Mouse (Mus musculus) small intestine, adult 2 months (tissue): ENCODE measurements at regions not wholly inside any gene's neighbourhood (a gene's known extent, or its start where the extent isn't known, plus 50 kb on each side); places are given as distances from the start of the nearest gene placed in this dataset.

Experiments used
- H3K27ac ChIP-seq: fragments of 200-500 bp; 2 replicates; pipeline ENCODE4 v1.5.1; 2012; ENCODE audit warnings: low read depth, low read length, control low read depth, inconsistent platforms; ENCODE audit not compliant: insufficient read depth
- H3K27me3 ChIP-seq: fragments of 200-500 bp; 2 replicates; pipeline ENCODE4 v1.6.1; 2012; ENCODE audit warnings: mild to moderate bottlenecking, moderate library complexity, low read length, inconsistent platforms; ENCODE audit not compliant: control insufficient read depth, insufficient read depth
- H3K36me3 ChIP-seq: fragments of 200-500 bp; 2 replicates; pipeline ENCODE4 v1.6.1; 2012; ENCODE audit warnings: mild to moderate bottlenecking, low read length, control low read depth, inconsistent platforms; ENCODE audit not compliant: control insufficient read depth, insufficient read depth
- H3K4me1 ChIP-seq: fragments of 200-500 bp; 2 replicates; pipeline ENCODE4 v1.6.1; 2012; ENCODE audit warnings: low read length, inconsistent platforms, mixed read lengths; ENCODE audit not compliant: control insufficient read depth, insufficient read depth, insufficient read length
- H3K4me3 ChIP-seq: fragments of 200-500 bp; 2 replicates; pipeline ENCODE4 v1.5.1; 2012; ENCODE audit warnings: low read depth, mild to moderate bottlenecking, control low read depth, inconsistent platforms, low read length, moderate library complexity
- CTCF ChIP-seq: fragments of 200-500 bp; IDR thresholded peaks from 2 replicates; pipeline ENCODE4 v1.5.1; 2012; ENCODE audit warnings: low read depth, mild to moderate bottlenecking, control low read depth, inconsistent platforms, low read length, moderate library complexity, mixed read lengths; ENCODE audit not compliant: insufficient replicate concordance, insufficient read length; ENCODE audit errors: extremely low read depth
- POLR2A ChIP-seq: fragments of 200-500 bp; IDR thresholded peaks from 2 replicates; pipeline ENCODE4 v1.6.1; 2012; ENCODE audit warnings: low read depth, mild to moderate bottlenecking, control low read depth, inconsistent platforms, low read length, moderate library complexity
- WGBS: fragments of 180-500 bp; shearing (Covaris S2); methylation state at CpG from one replicate; pipeline ENCODE4 v1.1.7; 2018; 5-methylcytosine and 5-hydroxymethylcytosine counted together

DNA sequence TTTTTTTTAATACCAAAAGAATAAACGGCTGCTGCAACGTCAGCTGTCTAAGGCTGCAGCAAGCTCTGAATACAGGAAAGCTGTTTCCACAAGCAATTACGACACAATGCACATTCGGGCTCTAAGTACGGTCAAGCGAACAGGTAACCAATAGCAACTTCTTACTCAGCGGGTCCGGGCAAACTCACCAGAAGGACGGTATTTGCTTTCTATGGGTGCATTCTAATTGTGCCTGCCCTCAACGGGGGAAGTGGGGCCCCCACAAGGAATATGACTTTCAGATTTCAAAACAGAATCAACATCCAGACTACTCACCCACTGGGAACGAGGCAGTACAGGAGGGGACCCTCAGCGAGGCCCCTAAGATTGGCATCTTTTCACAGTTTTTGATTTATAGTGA lies 280.1 kb upstream of the Sash1 start:
- no peak for TF ChIP-seq CTCF
- TF ChIP-seq POLR2A = no peak
- H3K36me3 ChIP-seq = no peaks in the 10 kb centered on the region
- WGBS = 45% methylated on average over 12 of the region's 12 CpGs
- no peaks in the 10 kb centered on the region for H3K4me1 ChIP-seq
- no peak overlapping the region for H3K27ac ChIP-seq
- H3K4me3 ChIP-seq = no peak overlapping the region
- H3K27me3 ChIP-seq = no peaks in the 10 kb centered on the region

GRCm38 (mm10) chr10:9165598-9165997 lies 279.7 kb upstream of the Sash1 start:
- no peaks in the 10 kb centered on the region for H3K36me3 ChIP-seq
- H3K4me3 ChIP-seq = no peak overlapping the region
- H3K4me1 ChIP-seq = no peaks in the 10 kb centered on the region
- H3K27me3 ChIP-seq = no peaks in the 10 kb centered on the region
- 54% methylated on average over 12 of the region's 12 CpGs for WGBS
- H3K27ac ChIP-seq = no peak overlapping the region
- TF ChIP-seq POLR2A (no peak), CTCF (no peak)

GRCm38 (mm10) chr10:9164333-9164732 lies 278.5 kb upstream of the Sash1 start:
- Histone ChIP-seq H3K4me3 (no peak overlapping the region), H3K27ac (no peak overlapping the region), H3K4me1 (no peaks in the 10 kb centered on the region), H3K36me3 (no peaks in the 10 kb centered on the region), H3K27me3 (no peaks in the 10 kb centered on the region)
- no peak for TF ChIP-seq CTCF
- TF ChIP-seq POLR2A = no peak
- 85% methylated on average over 7 of the region's 7 CpGs for WGBS

DNA sequence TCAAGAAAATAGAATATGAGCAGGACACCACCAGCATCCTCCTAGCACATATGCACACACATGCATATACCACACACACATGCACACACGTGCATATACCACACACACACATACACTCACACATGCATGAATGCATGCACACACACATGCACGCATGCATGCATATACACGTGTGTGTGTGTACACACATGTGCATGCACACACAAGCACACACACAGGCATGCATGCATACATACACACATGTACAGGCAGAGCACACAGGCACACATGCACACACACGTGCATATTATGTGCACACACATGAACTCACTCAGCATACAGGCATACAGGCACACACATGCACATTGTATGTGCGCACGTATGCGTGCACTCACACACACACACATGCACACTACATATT lies 275.7 kb upstream of the Sash1 start:
- no peak for TF ChIP-seq CTCF
- no peak for TF ChIP-seq POLR2A
- H3K36me3 ChIP-seq = no peaks in the 10 kb centered on the region
- H3K27me3 ChIP-seq = no peaks in the 10 kb centered on the region
- no peak overlapping the region for H3K27ac ChIP-seq
- H3K4me3 ChIP-seq = no peak overlapping the region
- no peaks in the 10 kb centered on the region for H3K4me1 ChIP-seq
- 96% methylated on average over 7 of the region's 7 CpGs for WGBS

DNA sequence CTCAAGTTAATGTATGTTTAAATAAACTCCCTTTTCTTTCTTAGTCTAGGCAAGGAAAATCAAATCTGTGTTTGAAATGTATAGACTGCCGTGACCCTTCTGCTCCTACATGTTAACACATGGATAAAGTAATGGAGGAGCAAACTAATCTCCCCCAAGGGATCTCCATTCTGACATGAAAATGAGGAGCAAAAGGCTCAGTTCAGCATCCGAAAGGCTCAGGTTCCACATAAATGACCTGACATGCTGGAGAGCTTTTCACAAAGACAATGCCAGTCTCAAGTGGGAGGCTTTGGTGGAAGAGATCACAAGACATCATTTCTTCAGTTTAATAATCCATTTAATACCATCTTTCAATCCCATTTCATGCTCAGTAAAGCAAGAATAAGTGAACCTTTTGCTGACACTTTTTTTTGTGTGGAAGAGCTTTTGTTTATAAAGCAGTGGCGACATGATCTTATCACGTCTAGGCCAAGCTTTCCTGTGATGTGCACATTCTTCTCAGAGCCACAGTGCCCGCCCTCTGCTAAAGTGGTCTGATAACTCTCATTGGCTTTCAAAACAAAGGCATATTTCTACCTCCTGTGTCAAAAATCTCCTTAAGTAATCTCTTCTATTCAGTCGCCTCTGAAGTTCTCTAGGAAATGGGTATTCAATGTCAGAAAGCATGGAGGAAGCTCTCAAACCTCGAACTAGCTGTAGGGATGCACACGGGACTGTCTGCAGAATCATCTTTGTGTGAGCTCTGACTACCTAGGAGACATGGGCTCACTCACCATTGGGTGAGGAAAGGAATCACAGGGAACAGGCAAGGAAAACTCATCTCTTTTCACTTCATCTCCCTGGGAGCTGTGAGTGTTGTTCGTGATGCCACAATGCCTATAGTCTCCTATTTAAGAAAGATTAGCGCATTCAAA lies 271.7 kb upstream of the Sash1 start:
- Histone ChIP-seq H3K4me3 (no peak overlapping the region), H3K27ac (no peak overlapping the region), H3K36me3 (no peaks in the 10 kb centered on the region), H3K4me1 (no peaks in the 10 kb centered on the region), H3K27me3 (no peaks in the 10 kb centered on the region)
- TF ChIP-seq CTCF (no peak), POLR2A (no peak)
- WGBS = 76% methylated on average over 10 of the region's 10 CpGs

DNA sequence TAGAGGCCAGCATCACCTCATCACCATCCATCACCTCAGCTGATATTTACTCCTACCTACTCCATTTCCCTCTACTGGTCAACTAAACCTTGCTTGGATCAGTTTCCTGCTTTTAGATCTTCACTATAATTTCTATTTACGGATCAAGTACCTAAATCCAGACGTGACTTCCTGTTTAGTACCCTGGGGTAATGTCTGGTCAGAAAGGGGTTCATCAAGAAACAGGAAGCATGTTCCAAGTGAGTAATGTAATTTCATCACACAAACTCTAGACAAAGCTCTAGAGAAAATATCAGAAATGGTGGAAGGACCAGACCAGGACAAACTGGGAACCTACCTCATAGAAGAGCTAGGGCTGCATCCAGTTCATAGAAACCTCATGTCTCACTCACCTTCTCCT lies 250.2 kb upstream of the Sash1 start:
- 70% methylated on average over 2 of the region's 2 CpGs for WGBS
- H3K4me3 ChIP-seq = no peak overlapping the region
- H3K4me1 ChIP-seq = no peaks in the 10 kb centered on the region
- TF ChIP-seq POLR2A (no peak), CTCF (no peak)
- H3K36me3 ChIP-seq = no peaks in the 10 kb centered on the region
- H3K27me3 ChIP-seq = no peaks in the 10 kb centered on the region
- H3K27ac ChIP-seq = no peak overlapping the region

GRCm38 (mm10) chr10:9134293-9135021 lies 248.6 kb upstream of the Sash1 start:
- H3K4me1 ChIP-seq = no peaks in the 10 kb centered on the region
- WGBS = 74% methylated on average over 9 of the region's 9 CpGs
- TF ChIP-seq POLR2A = no peak
- no peak for TF ChIP-seq CTCF
- no peak overlapping the region for H3K4me3 ChIP-seq
- no peaks in the 10 kb centered on the region for H3K36me3 ChIP-seq
- no peaks in the 10 kb centered on the region for H3K27me3 ChIP-seq
- no peak overlapping the region for H3K27ac ChIP-seq
